Mouse (Mus musculus) megakaryocyte, embryonic 14.5 days (primary cell): ENCODE data around the gene Cask. TPM values are rescaled to one million over a fixed set of nuclear protein-coding genes. Genes with fewer than 3 reads are reported as not detected.

Experiments
- H3K27me3 ChIP-seq: replicated peaks from 2 replicates; pipeline ENCODE3; 2012; ENCODE audit warnings: inconsistent platforms
- H3K36me3 ChIP-seq: replicated peaks from 2 replicates; pipeline ENCODE3; 2012; ENCODE audit warnings: low read length, inconsistent platforms, mixed read lengths
- H3K4me1 ChIP-seq: 2 replicates; pipeline ENCODE4 v1.6.1; 2012; ENCODE audit warnings: inconsistent platforms
- H3K4me3 ChIP-seq: replicated peaks from 2 replicates; pipeline ENCODE3; 2012; ENCODE audit warnings: moderate library complexity, mild to moderate bottlenecking, inconsistent platforms
- H3K9me3 ChIP-seq: 2 replicates; pipeline ENCODE4 v1.6.1; 2012; ENCODE audit warnings: inconsistent platforms
- FLI1 ChIP-seq: IDR thresholded peaks from 2 replicates; pipeline ENCODE4 v1.6.1; 2012; ENCODE audit warnings: low read length, inconsistent platforms, mixed read lengths
- GATA1 ChIP-seq: IDR thresholded peaks from 3 replicates; pipeline ENCODE4 v1.6.1; 2012; ENCODE audit warnings: mixed read lengths, low read length, inconsistent platforms, borderline replicate concordance
- polyA plus RNA-seq: library from polyadenylated mRNA; stranded (reverse); fragments of >175 nt; gene quantifications from 2 replicates; pipeline ENCODE4 v1.2.3, GENCODE M21; 2012; ENCODE audit warnings: low replicate concordance; ENCODE audit not compliant: insufficient read depth

Cask gene
- polyA plus RNA-seq, 1 experiment, result 0.16 TPM

DNA sequence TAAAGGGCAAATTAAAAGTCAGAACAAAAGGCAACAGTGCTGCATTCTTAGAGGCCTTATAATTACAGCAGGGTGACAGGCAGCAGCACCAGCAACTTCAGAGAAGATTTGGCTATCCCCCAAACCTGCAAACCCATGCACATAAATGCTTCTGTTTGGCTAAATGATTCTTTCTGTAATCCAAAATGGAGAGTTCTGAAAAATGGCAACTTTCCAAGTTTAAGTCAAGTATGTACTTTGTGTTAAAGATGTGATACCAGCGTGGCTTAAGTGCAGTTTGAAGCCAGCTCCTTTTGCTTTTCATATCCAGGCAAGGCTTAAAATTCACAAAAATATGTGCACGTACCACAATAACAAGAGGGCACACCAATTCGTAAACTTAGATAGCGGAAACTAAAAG, 299.6 kb downstream of the Cask start:
- Histone ChIP-seq H3K9me3 (no peaks in the 10 kb centered on the region), H3K27me3 (no peaks in the 10 kb centered on the region), H3K4me3 (no peak overlapping the region), H3K4me1 (peaks cover 23% of the 10 kb centered on the region), H3K36me3 (no peaks in the 10 kb centered on the region)
- TF ChIP-seq GATA1 (no peak), FLI1 (no peak)

- H3K4me3 ChIP-seq, result no peak overlapping the region
- H3K4me1 ChIP-seq, result peaks cover 5% of the 10 kb centered on the region; the same call in 1 of the 2 replicates
- TF ChIP-seq FLI1, result no peak
- no peak for TF ChIP-seq GATA1
- H3K36me3 ChIP-seq, result no peaks in the 10 kb centered on the region
- no peaks in the 10 kb centered on the region for H3K27me3 ChIP-seq
- H3K9me3 ChIP-seq, result no peaks in the 10 kb centered on the region
These were observed 302.1 kb downstream of the Cask start for GRCm38 (mm10) chrX:13549100-13549499.

DNA sequence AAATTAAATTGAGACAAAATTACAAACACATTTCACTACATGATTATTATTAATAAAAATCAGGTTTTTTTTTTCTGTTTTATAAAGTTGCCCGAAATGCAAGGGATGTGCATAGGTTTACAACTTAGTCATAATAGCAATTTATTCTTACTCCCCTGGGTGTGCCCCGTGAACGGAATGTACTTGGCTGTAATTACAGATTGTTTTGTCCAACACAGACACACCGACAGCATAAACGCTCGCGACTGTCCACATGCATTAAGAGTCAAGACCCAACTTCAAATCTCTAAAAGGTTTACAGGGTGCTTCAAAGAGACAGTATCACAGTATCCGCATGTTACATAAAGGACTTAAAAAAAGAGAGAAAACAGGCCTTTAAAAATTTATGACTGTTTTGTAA, 329.9 kb downstream of the Cask start:
- Histone ChIP-seq H3K9me3 (no peaks in the 10 kb centered on the region), H3K4me3 (no peak overlapping the region), H3K4me1 (peaks cover 41% of the 10 kb centered on the region), H3K27me3 (peaks cover 24% of the 10 kb centered on the region), H3K36me3 (no peaks in the 10 kb centered on the region)
- TF ChIP-seq FLI1, result no peak
- no peak for TF ChIP-seq GATA1

GRCm38 (mm10) chrX:13520566-13520965, 330.6 kb downstream of the Cask start:
- H3K4me3 ChIP-seq, result no peak overlapping the region
- H3K27me3 ChIP-seq, result peaks cover 22% of the 10 kb centered on the region
- no peaks in the 10 kb centered on the region for H3K36me3 ChIP-seq
- TF ChIP-seq FLI1 (no peak), GATA1 (no peak)
- no peaks in the 10 kb centered on the region for H3K9me3 ChIP-seq
- peaks cover 41% of the 10 kb centered on the region for H3K4me1 ChIP-seq

GRCm38 (mm10) chrX:13519408-13519783, 331.8 kb downstream of the Cask start:
- TF ChIP-seq FLI1 (no peak), GATA1 (no peak)
- no peak overlapping the region for H3K4me3 ChIP-seq

GRCm38 (mm10) chrX:13518781-13519407, 332.3 kb downstream of the Cask start:
- Histone ChIP-seq H3K9me3 (no peaks in the 10 kb centered on the region), H3K27me3 (peaks cover 24% of the 10 kb centered on the region), H3K36me3 (no peaks in the 10 kb centered on the region), H3K4me3 (no peak overlapping the region), H3K4me1 (peaks cover 33% of the 10 kb centered on the region)
- TF ChIP-seq FLI1 (no peak), GATA1 (no peak)

More at GRCm38 (mm10) chrX:13519408-13519783, 331.8 kb downstream of the Cask start:
- H3K9me3 ChIP-seq, result no peaks in the 10 kb centered on the region
- no peaks in the 10 kb centered on the region for H3K36me3 ChIP-seq
- peaks cover 24% of the 10 kb centered on the region for H3K27me3 ChIP-seq
- peaks cover 38% of the 10 kb centered on the region for H3K4me1 ChIP-seq

DNA sequence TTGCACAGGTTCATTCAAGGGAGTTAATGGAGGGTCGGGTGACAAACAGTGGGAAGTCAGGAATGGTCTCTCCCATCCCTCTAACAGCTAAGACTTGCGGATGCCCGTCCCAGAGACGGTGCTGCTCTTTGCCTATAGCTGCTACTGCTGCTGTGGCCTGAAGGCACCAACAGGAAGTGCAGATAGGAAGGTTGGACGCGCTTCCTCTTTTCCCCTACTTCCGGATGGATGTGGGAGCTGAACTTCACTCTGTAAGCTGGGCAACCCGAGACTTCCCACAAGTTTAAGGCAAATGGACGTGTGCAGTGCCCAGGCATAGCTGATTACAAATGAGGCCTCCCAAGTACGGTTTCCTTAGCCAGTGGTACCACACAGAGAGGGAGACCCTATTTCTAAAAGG, 333.1 kb downstream of the Cask start:
- H3K36me3 ChIP-seq, result no peaks in the 10 kb centered on the region
- H3K9me3 ChIP-seq, result no peaks in the 10 kb centered on the region
- no peak overlapping the region for H3K4me3 ChIP-seq
- peaks cover 24% of the 10 kb centered on the region for H3K27me3 ChIP-seq
- TF ChIP-seq FLI1, result no peak
- no peak for TF ChIP-seq GATA1
- H3K4me1 ChIP-seq, result peaks cover 32% of the 10 kb centered on the region

DNA sequence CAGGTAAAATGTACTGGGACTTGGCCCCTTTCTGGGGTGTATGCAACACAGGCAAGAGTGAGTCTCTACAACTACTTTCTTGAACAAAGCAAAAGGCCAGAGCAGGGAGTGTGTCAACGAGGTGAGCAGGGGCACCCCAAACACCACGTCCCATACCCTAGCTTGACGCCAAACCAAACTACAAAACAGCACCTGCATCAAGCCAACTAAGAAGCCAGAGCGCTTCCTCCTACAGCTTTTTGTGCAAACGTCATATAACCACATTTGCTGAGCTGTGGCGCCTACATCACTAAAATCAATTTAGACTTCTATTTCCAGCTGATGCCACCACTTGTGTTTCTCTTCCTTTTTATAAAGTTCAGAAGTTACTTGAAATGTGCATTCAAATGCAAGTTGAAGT, 334.7 kb downstream of the Cask start:
- Histone ChIP-seq H3K4me1 (peaks cover 32% of the 10 kb centered on the region), H3K36me3 (no peaks in the 10 kb centered on the region), H3K4me3 (no peak overlapping the region), H3K9me3 (no peaks in the 10 kb centered on the region), H3K27me3 (peaks cover 21% of the 10 kb centered on the region)
- no peak for TF ChIP-seq GATA1
- no peak for TF ChIP-seq FLI1

GRCm38 (mm10) chrX:13513864-13514263, 337.3 kb downstream of the Cask start:
- H3K4me1 ChIP-seq, result peaks cover 14% of the 10 kb centered on the region
- TF ChIP-seq FLI1, result no peak
- TF ChIP-seq GATA1, result no peak
- no peak overlapping the region for H3K4me3 ChIP-seq
- peaks cover 11% of the 10 kb centered on the region for H3K27me3 ChIP-seq
- no peaks in the 10 kb centered on the region for H3K36me3 ChIP-seq
- H3K9me3 ChIP-seq, result no peaks in the 10 kb centered on the region

DNA sequence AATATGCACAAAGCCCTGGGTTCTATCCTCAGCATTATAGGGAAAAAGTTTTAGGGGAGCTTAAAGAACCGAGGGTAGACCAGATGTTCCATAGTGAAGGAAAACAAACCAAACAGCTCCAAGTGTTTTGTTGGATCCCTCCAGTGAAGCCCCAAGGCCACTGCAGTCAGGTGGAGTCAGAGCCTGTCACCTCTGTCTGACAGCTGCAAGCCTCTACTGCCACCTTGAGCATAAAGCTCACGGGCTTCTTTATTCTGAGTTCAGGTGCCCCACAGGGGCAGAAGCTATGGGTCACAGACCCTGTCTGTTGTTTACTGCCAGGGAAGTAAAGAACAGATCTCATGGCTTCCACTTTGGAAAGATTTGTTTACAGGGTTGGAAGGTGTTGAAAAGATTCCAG, 338.0 kb downstream of the Cask start:
- H3K4me1 ChIP-seq, result peaks cover 8% of the 10 kb centered on the region
- TF ChIP-seq FLI1 (no peak), GATA1 (no peak)
- H3K36me3 ChIP-seq, result no peaks in the 10 kb centered on the region
- peaks cover 11% of the 10 kb centered on the region for H3K27me3 ChIP-seq
- no peak overlapping the region for H3K4me3 ChIP-seq
- H3K9me3 ChIP-seq, result no peaks in the 10 kb centered on the region
